Mouse (Mus musculus) hindbrain, embryonic 11.5 days (tissue): ENCODE measurements around the gene Ciita. TPM values are rescaled to one million over a fixed set of nuclear protein-coding genes. Genes with fewer than 3 reads are reported as not detected.

Source experiments
- ATAC-seq: fragments of 200-750 bp; cut with Nextera tagmentation; 2 replicates; pipeline ENCODE4 v1.8.0; 2017; ENCODE audit warnings: mild to moderate bottlenecking, moderate TSS enrichment, moderate library complexity; ENCODE audit not compliant: low FRiP score
- DNase-seq: peaks from one replicate; pipeline ENCODE4 v3.0.0-alpha.2; 2015; ENCODE audit warnings: low spot score
- H3K27ac ChIP-seq: fragments of 300-500 bp; sonication (generic); 2 replicates; pipeline ENCODE4 v1.5.1; 2014; ENCODE audit warnings: mild to moderate bottlenecking, low read depth, low read length
- H3K27me3 ChIP-seq: fragments of 300-500 bp; sonication (generic); 2 replicates; pipeline ENCODE4 v1.6.1; 2014; ENCODE audit warnings: mild to moderate bottlenecking, low read length, moderate library complexity, mixed read lengths; ENCODE audit not compliant: control insufficient read depth, insufficient read depth
- H3K36me3 ChIP-seq: fragments of 300-500 bp; sonication (generic); 2 replicates; pipeline ENCODE4 v1.6.1; 2014; ENCODE audit warnings: mild to moderate bottlenecking, low read length, moderate library complexity, mixed read lengths; ENCODE audit not compliant: control insufficient read depth, insufficient read depth
- H3K4me1 ChIP-seq: fragments of 300-500 bp; sonication (generic); replicated peaks from 2 replicates; pipeline ENCODE4 v1.6.1; 2014; ENCODE audit warnings: low read length, mixed read lengths; ENCODE audit not compliant: control insufficient read depth, insufficient read depth
- H3K4me2 ChIP-seq: fragments of 300-500 bp; sonication (generic); replicated peaks from 2 replicates; pipeline ENCODE4 v1.6.1; 2014; ENCODE audit warnings: mild to moderate bottlenecking, low read depth, low read length
- H3K4me3 ChIP-seq: fragments of 300-500 bp; sonication (generic); 2 replicates; pipeline ENCODE4 v1.5.1; 2014; ENCODE audit warnings: low read depth, low read length
- H3K9ac ChIP-seq: fragments of 300-500 bp; sonication (generic); 2 replicates; pipeline ENCODE4 v1.6.1; 2014; ENCODE audit warnings: low read depth, low read length
- H3K9me3 ChIP-seq: fragments of 300-500 bp; sonication (generic); 2 replicates; pipeline ENCODE4 v1.6.1; 2016; ENCODE audit warnings: low read length; ENCODE audit not compliant: control insufficient read depth
- WGBS: fragments of 180-500 bp; shearing (Covaris S2); extraction: QIAGEN DNeasy Blood & Tissue Kit; methylation state at CpG from one replicate; pipeline ENCODE4 v1.1.7; 2014; 5-methylcytosine and 5-hydroxymethylcytosine counted together
- polyA plus RNA-seq: library from polyadenylated mRNA; unstranded; fragments of >200 nt; fragmentation: Nextera tagmentation; extraction: Ambion mirVana; gene quantifications from 2 replicates; pipeline ENCODE4 v1.2.1, GENCODE M21; 2014

Ciita gene
- polyA plus RNA-seq, 1 experiment from 2014 or later: 0.36 TPM

GRCm38 (mm10) chr16:10518030-10518429, 38.2 kb downstream of the Ciita start:
- 59% methylated on average over 5 of the region's 5 CpGs for WGBS
- Histone ChIP-seq H3K9me3 (no peaks in the 10 kb centered on the region), H3K27me3 (no peaks in the 10 kb centered on the region), H3K36me3 (no peaks in the 10 kb centered on the region), H3K4me3 (no peak overlapping the region), H3K4me2 (no peak overlapping the region), H3K4me1 (no peaks in the 10 kb centered on the region), H3K27ac (no peak overlapping the region), H3K9ac (no peak overlapping the region)
- DNase-seq (no peak), ATAC-seq (no peak)

- no peaks in the 10 kb centered on the region for H3K27me3 ChIP-seq
- peak; percentile 73 for ATAC-seq
- WGBS: 51% methylated on average over 2 of the region's 2 CpGs
- H3K36me3 ChIP-seq: no peaks in the 10 kb centered on the region
- no peaks in the 10 kb centered on the region for H3K4me1 ChIP-seq
- DNase-seq: peak; percentile 90
- no peaks in the 10 kb centered on the region for H3K9me3 ChIP-seq
- H3K9ac ChIP-seq: no peak overlapping the region
- no peak overlapping the region for H3K4me3 ChIP-seq
- H3K27ac ChIP-seq: no peak overlapping the region
- H3K4me2 ChIP-seq: no peak overlapping the region
Measured at GRCm38 (mm10) chr16:10520908-10521614, 41.2 kb downstream of the Ciita start.

- H3K4me3 ChIP-seq: no peak overlapping the region
- 81% methylated on average over 1 of the region's 1 CpGs for WGBS
- no peaks in the 10 kb centered on the region for H3K9me3 ChIP-seq
Measured at GRCm38 (mm10) chr16:10522811-10523210, 43.0 kb downstream of the Ciita start.

GRCm38 (mm10) chr16:10523650-10524049, 43.8 kb downstream of the Ciita start:
- Histone ChIP-seq H3K9me3 (no peaks in the 10 kb centered on the region), H3K4me2 (no peak overlapping the region), H3K36me3 (no peaks in the 10 kb centered on the region), H3K27me3 (no peaks in the 10 kb centered on the region), H3K9ac (no peak overlapping the region), H3K4me1 (no peaks in the 10 kb centered on the region), H3K27ac (no peak overlapping the region), H3K4me3 (no peak overlapping the region)
- 87% methylated on average over 8 of the region's 8 CpGs for WGBS
- no peak for DNase-seq
- ATAC-seq: no peak

More at GRCm38 (mm10) chr16:10522811-10523210, 43.0 kb downstream of the Ciita start:
- ATAC-seq (no peak), DNase-seq (peak; percentile 68)
- Histone ChIP-seq H3K4me1 (no peaks in the 10 kb centered on the region), H3K36me3 (no peaks in the 10 kb centered on the region), H3K9ac (no peak overlapping the region), H3K4me2 (no peak overlapping the region), H3K27me3 (no peaks in the 10 kb centered on the region), H3K27ac (no peak overlapping the region)

- Histone ChIP-seq H3K4me3 (no peak overlapping the region), H3K4me1 (no peaks in the 10 kb centered on the region), H3K9ac (no peak overlapping the region), H3K4me2 (no peak overlapping the region), H3K27ac (no peak overlapping the region), H3K36me3 (no peaks in the 10 kb centered on the region), H3K9me3 (no peaks in the 10 kb centered on the region), H3K27me3 (no peaks in the 10 kb centered on the region)
- ATAC-seq (no peak), DNase-seq (no peak)
- 89% methylated on average over 4 of the region's 4 CpGs for WGBS
Measured at GRCm38 (mm10) chr16:10524866-10525609, 45.2 kb downstream of the Ciita start.

- WGBS: 70% methylated on average over 2 of the region's 2 CpGs
- DNase-seq (no peak), ATAC-seq (no peak)
- Histone ChIP-seq H3K9me3 (no peaks in the 10 kb centered on the region), H3K4me1 (no peaks in the 10 kb centered on the region), H3K27me3 (no peaks in the 10 kb centered on the region), H3K27ac (no peak overlapping the region), H3K36me3 (no peaks in the 10 kb centered on the region), H3K9ac (no peak overlapping the region), H3K4me2 (no peak overlapping the region), H3K4me3 (no peak overlapping the region)
Measured at GRCm38 (mm10) chr16:10525610-10525980, 45.7 kb downstream of the Ciita start.

GRCm38 (mm10) chr16:10527046-10527644, 47.3 kb downstream of the Ciita start:
- Histone ChIP-seq H3K4me1 (no peaks in the 10 kb centered on the region), H3K4me3 (no peak overlapping the region), H3K36me3 (0 out of 2 replicates have a peak, but pooled peaks cover 2% of the 10 kb centered on the region), H3K9me3 (no peaks in the 10 kb centered on the region), H3K27ac (no peak overlapping the region), H3K27me3 (no peaks in the 10 kb centered on the region), H3K9ac (no peak overlapping the region), H3K4me2 (no peak overlapping the region)
- no peak for DNase-seq
- no peak for ATAC-seq
- 78% methylated on average over 6 of the region's 6 CpGs for WGBS

GRCm38 (mm10) chr16:10528382-10528781, 48.5 kb downstream of the Ciita start:
- H3K36me3 ChIP-seq: 0 out of 2 replicates have a peak, but pooled peaks cover 2% of the 10 kb centered on the region
- H3K9me3 ChIP-seq: no peaks in the 10 kb centered on the region
- ATAC-seq (no peak), DNase-seq (no peak)
- H3K4me2 ChIP-seq: no peak overlapping the region
- H3K4me3 ChIP-seq: no peak overlapping the region
- H3K9ac ChIP-seq: no peak overlapping the region
- H3K4me1 ChIP-seq: no peaks in the 10 kb centered on the region
- no peaks in the 10 kb centered on the region for H3K27me3 ChIP-seq
- 86% methylated on average over 3 of the region's 3 CpGs for WGBS
- no peak overlapping the region for H3K27ac ChIP-seq
